Mouse (Mus musculus) A20 (cell line): ENCODE measurements around the gene Alox5.

Experiments
- DNase-seq: peaks from one replicate; pipeline ENCODE4 v3.0.0-alpha.2; 2011; ENCODE audit warnings: low read depth, low spot score

Gene Alox5

GRCm38 (mm10) chr6:116385194-116386044 lies 75.6 kb downstream of the Alox5 start:
- no peak for DNase-seq

- DNase-seq, result no peak
These were observed 77.4 kb downstream of the Alox5 start for GRCm38 (mm10) chr6:116383582-116383981.

DNA sequence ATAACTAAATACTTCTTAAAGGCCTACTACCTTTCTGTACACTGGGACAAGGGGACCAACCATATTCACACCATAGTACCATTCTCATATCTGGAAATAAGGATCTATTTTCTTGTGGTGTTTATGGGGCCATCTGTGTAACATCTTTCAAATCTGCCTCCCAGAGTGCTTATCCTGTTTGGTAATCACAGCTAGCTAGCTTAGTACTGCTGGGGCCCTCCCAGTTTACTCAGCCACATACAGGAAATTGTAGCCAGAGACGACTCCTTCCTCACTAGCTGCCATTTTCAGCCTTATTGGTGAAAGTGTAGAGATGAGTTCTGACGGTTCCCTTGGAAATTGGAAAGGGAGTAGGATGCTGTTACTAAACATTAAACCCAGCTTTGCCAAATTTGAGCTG lies 79.4 kb downstream of the Alox5 start:
- no peak for DNase-seq

DNA sequence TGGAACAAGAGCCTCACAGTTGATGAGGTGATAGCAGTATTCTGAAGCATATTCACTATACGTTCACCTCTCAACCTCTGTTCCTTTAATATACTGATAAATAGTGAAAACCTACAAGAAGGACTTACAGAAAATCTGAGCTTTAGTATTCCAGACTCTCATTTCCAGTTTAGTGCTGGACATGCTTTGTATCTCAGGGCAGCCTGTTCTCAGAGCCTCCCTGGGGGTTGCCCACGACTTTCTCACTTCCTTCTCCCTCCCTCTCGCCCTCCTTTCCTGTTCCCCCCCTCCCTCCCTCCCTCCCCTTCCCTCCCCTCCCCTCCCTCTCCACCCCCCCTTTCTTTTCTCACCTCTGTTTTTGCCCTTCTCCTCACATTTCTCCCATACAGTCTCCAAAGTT lies 80.8 kb downstream of the Alox5 start:
- DNase-seq, result peak; percentile 39

DNA sequence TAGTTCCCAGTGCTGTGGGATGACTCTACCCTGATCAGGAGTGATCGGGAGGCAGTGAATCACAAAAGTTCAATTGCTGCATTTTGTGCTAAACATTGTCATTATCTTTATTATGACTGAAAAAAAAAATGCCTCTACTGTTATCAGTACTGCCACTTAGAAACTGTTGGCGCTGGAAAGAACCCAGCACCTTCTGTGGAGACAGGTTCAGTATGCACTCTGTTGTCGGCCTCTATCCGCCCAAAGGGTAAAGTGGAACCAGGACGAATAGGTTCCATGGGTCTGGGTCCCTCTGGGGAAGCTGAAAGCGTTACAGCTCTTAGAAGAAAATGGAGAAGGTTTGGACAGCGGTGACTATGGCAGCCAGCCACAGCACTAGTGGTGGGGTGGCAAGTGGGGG lies 82.1 kb downstream of the Alox5 start:
- DNase-seq, result no peak

DNA sequence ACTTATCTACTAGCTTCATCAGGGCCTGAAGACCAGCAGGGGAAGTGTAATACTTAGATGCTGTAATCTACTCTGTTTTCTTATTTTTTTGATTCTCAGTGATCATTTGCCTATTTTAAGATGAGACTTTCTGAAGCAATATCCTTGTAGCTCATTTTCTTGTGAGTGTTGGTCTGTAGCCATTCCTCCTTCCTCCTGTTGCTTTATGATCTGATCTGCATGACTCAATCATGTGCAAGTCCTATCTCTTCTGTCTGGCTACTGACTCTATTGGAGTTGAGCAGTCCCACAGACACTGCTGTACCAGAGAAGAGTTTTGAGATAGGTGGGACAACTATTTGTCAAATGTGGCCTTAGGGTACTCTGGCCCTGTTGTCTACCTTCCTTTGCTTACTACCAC lies 86.4 kb downstream of the Alox5 start:
- no peak for DNase-seq

- DNase-seq, result no peak
These were observed 86.8 kb downstream of the Alox5 start for GRCm38 (mm10) chr6:116374136-116374535.

- DNase-seq, result no peak
These were observed 89.5 kb downstream of the Alox5 start for GRCm38 (mm10) chr6:116371500-116371899.

DNA sequence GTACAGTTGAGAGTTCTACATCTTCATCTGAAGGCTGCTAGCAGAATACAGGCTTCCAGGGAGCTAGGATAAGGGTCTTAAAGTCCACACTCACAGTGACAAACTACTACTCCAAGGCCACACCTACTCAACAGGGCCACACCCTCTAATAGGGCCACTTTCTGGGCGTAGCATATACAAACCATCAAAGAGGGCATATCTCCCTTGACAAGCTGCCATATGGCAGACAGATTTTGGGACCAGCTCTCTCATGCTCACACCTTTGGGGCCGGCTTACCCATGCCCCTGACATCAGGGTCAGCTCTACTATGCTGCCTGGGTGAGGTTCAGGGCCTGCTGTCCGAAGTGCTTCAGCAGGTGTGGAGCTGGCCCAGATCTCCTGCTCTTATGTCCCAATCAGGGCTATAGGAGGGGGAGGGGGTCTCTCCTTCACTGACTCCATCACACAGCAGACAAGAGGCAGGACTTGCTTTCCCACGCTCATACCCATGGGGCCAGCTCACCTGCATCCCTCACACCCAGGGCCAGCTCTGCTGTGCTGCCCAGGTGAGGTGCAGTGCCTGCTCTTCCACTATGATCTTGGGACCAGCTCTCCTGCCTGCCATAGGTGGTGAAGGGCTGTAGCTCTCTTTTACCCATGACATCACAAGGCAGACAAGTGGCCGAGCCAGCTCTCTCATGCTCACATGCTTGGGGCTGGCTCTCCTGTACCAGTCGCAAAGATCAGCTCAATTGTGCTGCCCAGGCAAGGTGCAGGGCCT lies 90.6 kb downstream of the Alox5 start:
- no peak for DNase-seq

DNA sequence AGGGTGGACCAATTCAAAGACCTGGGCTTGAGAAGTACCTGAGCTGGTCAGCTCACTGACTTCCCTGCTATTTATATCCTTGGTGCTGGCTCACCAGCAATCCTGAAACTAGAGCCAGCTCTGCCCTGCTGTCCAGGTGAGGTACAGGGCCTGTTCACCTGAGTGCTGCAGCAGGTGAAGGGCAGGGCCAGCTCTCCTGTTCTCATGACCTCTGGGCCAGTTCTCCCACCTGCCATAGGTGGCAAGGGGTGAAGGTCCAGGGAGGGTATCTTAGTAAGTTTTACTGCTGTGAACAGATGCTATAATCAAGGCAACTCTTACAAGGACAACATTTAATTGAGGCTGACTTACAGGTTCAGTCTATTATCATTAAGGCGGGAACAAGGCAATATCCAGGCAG lies 91.2 kb downstream of the Alox5 start:
- DNase-seq, result no peak

- no peak for DNase-seq
These were observed 93.0 kb downstream of the Alox5 start for GRCm38 (mm10) chr6:116367971-116368370.

GRCm38 (mm10) chr6:116361993-116362392 lies 99.0 kb downstream of the Alox5 start:
- DNase-seq, result no peak

DNA sequence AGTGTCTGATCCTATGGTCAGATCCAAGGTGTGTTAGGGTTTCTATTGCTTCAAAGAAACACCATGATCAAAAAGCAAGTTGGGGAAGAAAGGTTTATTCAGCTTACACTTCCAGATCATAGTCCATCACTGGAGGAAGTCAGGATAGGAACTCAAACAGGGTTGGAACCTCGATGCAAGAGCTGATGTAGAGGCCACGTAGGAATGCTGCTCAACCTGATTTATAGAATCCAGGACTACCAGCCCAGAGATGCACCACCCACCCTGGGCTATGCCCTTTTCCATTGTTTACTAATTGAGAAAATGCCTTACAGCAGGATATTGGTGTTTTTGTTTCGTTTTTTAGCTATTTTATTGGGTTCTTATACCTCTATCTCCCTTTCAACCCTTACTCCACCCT lies 99.5 kb downstream of the Alox5 start:
- DNase-seq, result no peak
